Mouse (Mus musculus): ENCODE measurements around the gene Clec4f. TPM values are rescaled to one million over a fixed set of nuclear protein-coding genes. Genes with fewer than 3 reads are reported as not detected.

Gene Clec4f
- total and polyA plus RNA-seq, 3 experiments = not detected

- Histone ChIP-seq H3K9ac (ENCODE audit: insufficient read depth, low read depth) (no peak overlapping the region), H3K36me3 (replicated peaks in 1 of 2; ENCODE audit: control insufficient read depth in 1 of 2, insufficient read depth in 1 of 2, low read length in 1 of 2) (no peaks in the 10 kb centered on the region), H3K4me1 (ENCODE audit: control insufficient read depth in 1 of 2, insufficient read depth in 2 of 2) (no peaks in the 10 kb centered on the region), H3K27me3 (replicated peaks) (peaks cover 85% of the 10 kb centered on the region), H3K9me3 (replicated peaks; ENCODE audit: low read length) (no peaks in the 10 kb centered on the region), H3K79me2 (replicated peaks; ENCODE audit: control insufficient read depth, extremely low read depth, insufficient read depth, poor library complexity, severe bottlenecking) (no peaks in the 10 kb centered on the region), H3K27ac (ENCODE audit: insufficient read depth, low read depth) (no peak overlapping the region), H3K4me3 (replicated peaks in 1 of 3; ENCODE audit: low read depth in 2 of 3, low read length in 2 of 3, poor library complexity in 1 of 3) (no peak overlapping the region), H3K4me2 (ENCODE audit: insufficient read depth, low read depth, poor library complexity, severe bottlenecking) (no peak overlapping the region)
- dilution Hi-C loops (cut with MboI; ENCODE audit: extremely low pct_ligation_motif_present, extremely low pct_unique_long_range_greater_than_20kb, low sequenced_read_pairs) = no loop called here
- in situ Hi-C loops (cut with MboI; ENCODE audit: low pct_ligation_motif_present, low pct_unique_long_range_greater_than_20kb, low sequenced_read_pairs) = no loop called here
- DNase-seq (ENCODE audit: extremely low read depth) = no peak
- TF ChIP-seq ZMIZ1 (IDR thresholded peaks at IDR 0.05; ENCODE audit: low read depth, low read length) (no peak), GABPA (IDR thresholded peaks at IDR 0.05; ENCODE audit: insufficient replicate concordance, low read depth, low read length) (no peak)
Measured at GRCm38 (mm10) chr6:83699971-83700370, 44.0 kb upstream of the Clec4f start.

- H3K27me3 ChIP-seq (replicated peaks) = peaks cover 86% of the 10 kb centered on the region
- H3K4me2 ChIP-seq (ENCODE audit: insufficient read depth, low read depth, poor library complexity, severe bottlenecking) = no peak overlapping the region
- dilution Hi-C loops (cut with MboI; ENCODE audit: extremely low pct_ligation_motif_present, extremely low pct_unique_long_range_greater_than_20kb, low sequenced_read_pairs) (no loop called here), in situ Hi-C loops (cut with MboI; ENCODE audit: low pct_ligation_motif_present, low pct_unique_long_range_greater_than_20kb, low sequenced_read_pairs) (no loop called here)
- no peak overlapping the region for H3K4me3 ChIP-seq (replicated peaks in 1 of 3; ENCODE audit: low read depth in 2 of 3, low read length in 2 of 3, poor library complexity in 1 of 3)
- H3K4me1 ChIP-seq (ENCODE audit: control insufficient read depth in 1 of 2, insufficient read depth in 2 of 2) = no peaks in the 10 kb centered on the region
- H3K79me2 ChIP-seq (replicated peaks; ENCODE audit: control insufficient read depth, extremely low read depth, insufficient read depth, poor library complexity, severe bottlenecking) = no peaks in the 10 kb centered on the region
- no peaks in the 10 kb centered on the region for H3K36me3 ChIP-seq (replicated peaks in 1 of 2; ENCODE audit: control insufficient read depth in 1 of 2, insufficient read depth in 1 of 2, low read length in 1 of 2)
- no peak overlapping the region for H3K9ac ChIP-seq (ENCODE audit: insufficient read depth, low read depth)
- H3K27ac ChIP-seq (ENCODE audit: insufficient read depth, low read depth) = no peak overlapping the region
- TF ChIP-seq SIN3A (IDR thresholded peaks at IDR 0.05; ENCODE audit: low read length) (no peak), JUN (IDR thresholded peaks at IDR 0.05; ENCODE audit: insufficient read depth, low read depth, low read length) (no peak), SMC3 (IDR thresholded peaks at IDR 0.05; ENCODE audit: low read depth, low read length) (no peak), USF2 (conservative IDR thresholded peaks at IDR 0.05; ENCODE audit: low read depth, low read length) (no peak), EP300 (IDR thresholded peaks at IDR 0.05; ENCODE audit: low read length) (no peak), BHLHE40 (IDR thresholded peaks at IDR 0.05; ENCODE audit: low read depth, low read length) (no peak), MAX (IDR thresholded peaks at IDR 0.05; ENCODE audit: low read length) (no peak), E2F4 (IDR thresholded peaks at IDR 0.05; ENCODE audit: insufficient replicate concordance, low read depth, low read length) (no peak), TBP (conservative IDR thresholded peaks at IDR 0.05; ENCODE audit: low read depth, low read length) (no peak), CHD2 (IDR thresholded peaks at IDR 0.05; ENCODE audit: low read length) (no peak), POLR2A (IDR thresholded peaks at IDR 0.05; ENCODE audit: low read depth, low read length) (no peak), UBTF (IDR thresholded peaks at IDR 0.05; ENCODE audit: low read depth, low read length) (no peak), ELF1 (IDR thresholded peaks at IDR 0.05; ENCODE audit: low read depth, low read length) (no peak), RCOR1 (conservative IDR thresholded peaks at IDR 0.05; ENCODE audit: low read depth, low read length) (no peak), MAZ (IDR thresholded peaks at IDR 0.05; ENCODE audit: low read depth, low read length) (no peak)
- H3K9me3 ChIP-seq (replicated peaks; ENCODE audit: low read length) = no peaks in the 10 kb centered on the region
- DNase-seq (ENCODE audit: extremely low read depth) = no peak
Measured at GRCm38 (mm10) chr6:83697932-83698331, 41.9 kb upstream of the Clec4f start.
